Mouse (Mus musculus) stomach, postnatal 0 days (tissue): ENCODE measurements around the gene Spem1. TPM values are rescaled to one million over a fixed set of nuclear protein-coding genes. Genes with fewer than 3 reads are reported as not detected.

Experiments
- ATAC-seq: fragments of 200-750 bp; cut with Nextera tagmentation; 2 replicates; pipeline ENCODE4 v1.8.0; 2017; ENCODE audit not compliant: low FRiP score, low TSS enrichment
- DNase-seq: peaks from one replicate; pipeline ENCODE4 v3.0.0-alpha.2; 2016; ENCODE audit warnings: low spot score
- H3K27ac ChIP-seq: fragments of 300-500 bp; sonication (generic); replicated peaks from 2 replicates; pipeline ENCODE4 v1.5.1; 2014; ENCODE audit warnings: mild to moderate bottlenecking, control low read depth
- H3K27me3 ChIP-seq: fragments of 300-500 bp; sonication (generic); 2 replicates; pipeline ENCODE4 v1.6.1; 2014; ENCODE audit warnings: low read length; ENCODE audit not compliant: control insufficient read depth, insufficient read depth
- H3K36me3 ChIP-seq: fragments of 300-500 bp; sonication (generic); 2 replicates; pipeline ENCODE4 v1.6.1; 2014; ENCODE audit warnings: low read length, mixed read lengths; ENCODE audit not compliant: control insufficient read depth, insufficient read depth
- H3K4me1 ChIP-seq: fragments of 300-500 bp; sonication (generic); replicated peaks from 2 replicates; pipeline ENCODE4 v1.6.1; 2014; ENCODE audit warnings: antibody characterized with exemption; ENCODE audit not compliant: control insufficient read depth, insufficient read depth
- H3K4me2 ChIP-seq: fragments of 300-500 bp; sonication (generic); replicated peaks from 2 replicates; pipeline ENCODE4 v1.6.1; 2014; ENCODE audit warnings: low read depth, mild to moderate bottlenecking, control low read depth, moderate library complexity
- H3K4me3 ChIP-seq: fragments of 300-500 bp; sonication (generic); 2 replicates; pipeline ENCODE4 v1.5.1; 2014; ENCODE audit warnings: low read depth, low read length, control low read depth
- H3K9ac ChIP-seq: fragments of 300-500 bp; sonication (generic); 2 replicates; pipeline ENCODE4 v1.6.1; 2014; ENCODE audit warnings: mild to moderate bottlenecking, low read length, control low read depth, mixed read lengths
- H3K9me3 ChIP-seq: fragments of 300-500 bp; sonication (generic); 2 replicates; pipeline ENCODE4 v1.6.1; 2016; ENCODE audit warnings: low read length; ENCODE audit not compliant: control insufficient read depth
- CTCF ChIP-seq: IDR thresholded peaks from 2 replicates; pipeline ENCODE4 v1.5.1; 2016; ENCODE audit warnings: antibody characterized with exemption, low read depth, mild to moderate bottlenecking, moderate library complexity
- EP300 ChIP-seq: optimal IDR thresholded peaks from 2 replicates; pipeline ENCODE3; 2016; ENCODE audit warnings: antibody characterized with exemption
- WGBS: fragments of 180-500 bp; shearing (Covaris S2); extraction: QIAGEN DNeasy Blood & Tissue Kit; methylation state at CpG from one replicate; pipeline ENCODE4 v1.1.7; 2014; 5-methylcytosine and 5-hydroxymethylcytosine counted together
- polyA plus RNA-seq: library from polyadenylated mRNA; unstranded; fragments of >200 nt; fragmentation: Nextera tagmentation; extraction: Ambion mirVana; gene quantifications from 2 replicates; pipeline ENCODE4 v1.2.1, GENCODE M21; 2015

Spem1 gene
- polyA plus RNA-seq, 1 experiment from 2014 or later, result not detected

- no peak for DNase-seq
- Histone ChIP-seq H3K36me3 (no peaks in the 10 kb centered on the region; the same call in 1 of the 2 replicates), H3K9me3 (no peaks in the 10 kb centered on the region), H3K9ac (no peak overlapping the region), H3K4me2 (no peak overlapping the region), H3K27me3 (no peaks in the 10 kb centered on the region), H3K4me3 (no peak overlapping the region), H3K27ac (no peak overlapping the region), H3K4me1 (no peaks in the 10 kb centered on the region)
- no peak for TF ChIP-seq CTCF
- TF ChIP-seq EP300, result no peak
- no peak for ATAC-seq
- 62% methylated on average over 5 of the region's 5 CpGs for WGBS
Measured at GRCm38 (mm10) chr11:69774961-69775360, 47.0 kb downstream of the Spem1 start.

Other genes starting within 250 kb of the Spem1 start
- 8.7 and 9.0 TPM in 2 replicates for gene Wrap53, start 241.9 kb downstream of the Spem1 start, polyA plus RNA-seq
- 45.0 and 51.4 TPM in 2 replicates for gene Trp53, start 241.8 kb downstream of the Spem1 start, polyA plus RNA-seq
- 5.3 and 7.2 TPM in 2 replicates for gene Atp1b2, start 216.2 kb downstream of the Spem1 start, polyA plus RNA-seq
- gene Shbg, start 204.3 kb downstream of the Spem1 start, polyA plus RNA-seq, result not detected in 2 replicates
- gene Sat2, start 200.2 kb downstream of the Spem1 start, polyA plus RNA-seq, result 14.4 and 15.5 TPM in 2 replicates
- 10.8 and 11.6 TPM in 2 replicates for gene Fxr2, start 189.2 kb downstream of the Spem1 start, polyA plus RNA-seq
- 7.7 and 7.9 TPM in 2 replicates for gene Sox15, start 166.9 kb downstream of the Spem1 start, polyA plus RNA-seq
- gene Mpdu1, start 159.5 kb downstream of the Spem1 start, polyA plus RNA-seq, result 69.1 and 72.6 TPM in 2 replicates
- 16.7 and 17.9 TPM in 2 replicates for gene Cd68, start 156.0 kb downstream of the Spem1 start, polyA plus RNA-seq
- 339 and 351 TPM in 2 replicates for gene Eif4a1, start 149.8 kb downstream of the Spem1 start, polyA plus RNA-seq
- 30.5 and 32.4 TPM in 2 replicates for gene Senp3, start 140.1 kb downstream of the Spem1 start, polyA plus RNA-seq
- gene Tnfsf13, start 136.4 kb downstream of the Spem1 start, polyA plus RNA-seq, result 0.50 and 0.75 TPM in 2 replicates
- 6.9 and 9.7 TPM in 2 replicates for gene Tnfsf12, start 126.3 kb downstream of the Spem1 start, polyA plus RNA-seq
- gene Tnfsfm13, start 126.1 kb downstream of the Spem1 start, polyA plus RNA-seq, result 4.1 and 4.2 TPM in 2 replicates
- gene Polr2a, start 63.5 kb downstream of the Spem1 start, polyA plus RNA-seq, result 7.9 and 9.0 TPM in 2 replicates
- 0.11 TPM in 1 of 2 replicates, not detected in the other for gene Slc35g3, start 60.2 kb downstream of the Spem1 start, polyA plus RNA-seq
- 2.6 and 2.7 TPM in 2 replicates for gene Zbtb4, start 56.3 kb downstream of the Spem1 start, polyA plus RNA-seq
- gene Chrnb1, start 26.2 kb downstream of the Spem1 start, polyA plus RNA-seq, result 4.3 and 5.0 TPM in 2 replicates
- gene Fgf11, start 20.3 kb downstream of the Spem1 start, polyA plus RNA-seq, result 0.67 and 0.90 TPM in 2 replicates
- 28.4 and 34.4 TPM in 2 replicates for gene Tmem102, start 16.6 kb downstream of the Spem1 start, polyA plus RNA-seq
- not detected in 2 replicates for gene Gm39566, start 6.9 kb downstream of the Spem1 start, polyA plus RNA-seq
- gene Spem2, start 3.7 kb downstream of the Spem1 start, polyA plus RNA-seq, result not detected in 2 replicates
- 2.5 and 2.7 TPM in 2 replicates for gene Nlgn2, start 15.6 kb upstream of the Spem1 start, polyA plus RNA-seq
- gene Tmem256, start 16.3 kb upstream of the Spem1 start, polyA plus RNA-seq, result 329 and 366 TPM in 2 replicates
- gene Plscr3, start 24.2 kb upstream of the Spem1 start, polyA plus RNA-seq, result 54.4 and 58.4 TPM in 2 replicates
- gene Tnk1, start 36.5 kb upstream of the Spem1 start, polyA plus RNA-seq, result 12.3 TPM in 2 replicates
- 0.25 and 0.54 TPM in 2 replicates for gene Tmem95, start 55.8 kb upstream of the Spem1 start, polyA plus RNA-seq
- gene Kctd11, start 59.2 kb upstream of the Spem1 start, polyA plus RNA-seq, result 15.9 and 18.1 TPM in 2 replicates
- 0.70 and 0.71 TPM in 2 replicates for gene Acap1, start 73.4 kb upstream of the Spem1 start, polyA plus RNA-seq
- gene 2810408A11Rik, start 78.8 kb upstream of the Spem1 start, polyA plus RNA-seq, result 5.6 and 5.9 TPM in 2 replicates
- gene Neurl4, start 78.9 kb upstream of the Spem1 start, polyA plus RNA-seq, result 2.3 and 3.9 TPM in 2 replicates
- gene Gps2, start 91.7 kb upstream of the Spem1 start, polyA plus RNA-seq, result 40.6 and 43.3 TPM in 2 replicates
- 1,169 and 1,205 TPM in 2 replicates for gene Eif5a, start 99.8 kb upstream of the Spem1 start, polyA plus RNA-seq
- gene Ybx2, start 113.6 kb upstream of the Spem1 start, polyA plus RNA-seq, result 1.4 and 1.7 TPM in 2 replicates
- 36.4 and 40.5 TPM in 2 replicates for gene Slc2a4, start 126.0 kb upstream of the Spem1 start, polyA plus RNA-seq
- gene Cldn7, start 142.6 kb upstream of the Spem1 start, polyA plus RNA-seq, result 119 and 125 TPM in 2 replicates
- gene Ctdnep1, start 159.0 kb upstream of the Spem1 start, polyA plus RNA-seq, result 13.1 and 14.9 TPM in 2 replicates
- 73.1 and 73.4 TPM in 2 replicates for gene Elp5, start 160.3 kb upstream of the Spem1 start, polyA plus RNA-seq
- 536 and 544 TPM in 2 replicates for gene Gabarap, start 169.0 kb upstream of the Spem1 start, polyA plus RNA-seq
- 34.4 and 38.5 TPM in 2 replicates for gene Phf23, start 173.6 kb upstream of the Spem1 start, polyA plus RNA-seq
- 9.8 and 11.1 TPM in 2 replicates for gene Dvl2, start 178.4 kb upstream of the Spem1 start, polyA plus RNA-seq
- 136 and 143 TPM in 2 replicates for gene Acadvl, start 193.2 kb upstream of the Spem1 start, polyA plus RNA-seq
- gene Dlg4, start 194.8 kb upstream of the Spem1 start, polyA plus RNA-seq, result 2.6 and 3.9 TPM in 2 replicates
- 0.70 and 0.83 TPM in 2 replicates for gene Asgr1, start 231.9 kb upstream of the Spem1 start, polyA plus RNA-seq